Mouse (Mus musculus): ENCODE data around the gene Rnf130.

- TF ChIP-seq CTCF (IDR thresholded peaks at IDR 0.05; ENCODE audit: low read depth) (no peak), EP300 (IDR thresholded peaks at IDR 0.05; ENCODE audit: low read depth) (peak; percentile 83)
Observed at GRCm38 (mm10) chr11:49985009-49985408, 40.1 kb upstream of the Rnf130 start.

Data from liver, embryonic 14.5 days (tissue).